In the genomic region with DNA sequence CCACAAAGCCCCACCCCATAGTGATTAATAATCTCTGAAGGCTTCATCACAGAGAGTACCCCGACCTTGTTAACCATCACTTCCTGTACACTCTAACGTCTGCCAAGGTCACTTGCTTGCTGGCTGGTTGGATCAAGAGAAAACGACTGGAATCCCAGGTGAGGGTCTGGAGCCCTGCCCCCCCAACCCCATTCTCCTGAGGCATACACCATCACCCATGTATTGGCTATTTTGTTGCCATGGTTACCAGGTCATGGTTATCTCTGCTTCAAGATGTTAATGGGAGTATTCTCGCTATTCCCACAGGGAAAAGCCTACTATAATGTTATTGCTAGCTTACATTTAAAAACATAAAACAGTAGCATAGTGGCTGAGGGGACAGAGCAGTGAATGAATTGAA, we compare ENCODE assay signal across 20 mouse cellular contexts. TPM values are rescaled to one million over a fixed set of nuclear protein-coding genes. Genes with fewer than 3 reads are reported as not detected.
A peak's percentile ranks its signal among the peaks of the same experiment; 100 is the strongest.
DNase-seq lines count a peak whose midpoint lies in the region; ATAC-seq and TF ChIP-seq lines count a peak whose summit lies in the region.
"Had no signal": no experiment of that assay in that cellular context is flagged by ENCODE, and none has a peak within 500 bp of the region (broad histone marks: within the 10 kb centered on the region; RNA-seq: fewer than 3 reads in every experiment).

No protein-coding gene starts in this region.

- ATAC-seq in forebrain, embryonic 12.5 days (ENCODE audit: low FRiP score): 0 out of 2 replicates have a peak, but pooled peaks have one; percentile 27
- ATAC-seq in forebrain, embryonic 16.5 days: no peak
- 0 out of 2 replicates have a peak, but pooled peaks have one; percentile 3 for ATAC-seq in intestine, embryonic 14.5 days (replicated peaks; ENCODE audit: low FRiP score, low TSS enrichment, low read depth)
- no peak for ATAC-seq in intestine, embryonic 16.5 days
- ATAC-seq: CD4-positive, CD25-positive, alpha-beta regulatory T cell, adult 4 months; forebrain, embryonic 13.5 days had no signal

- no peak for TF ChIP-seq CTCF in testis, adult 2 months (IDR thresholded peaks at IDR 0.05; ENCODE audit: control insufficient read depth, insufficient read depth, insufficient replicate concordance, low read depth, low read length)

- no peak overlapping the region for H3K27ac ChIP-seq in forebrain, embryonic 12.5 days
- no peak overlapping the region for H3K27ac ChIP-seq in forebrain, embryonic 16.5 days (ENCODE audit: low read length)
- no peak overlapping the region for H3K27ac ChIP-seq in intestine, embryonic 14.5 days (ENCODE audit: low read depth)
- no peak overlapping the region for H3K27ac ChIP-seq in intestine, embryonic 16.5 days (ENCODE audit: low read length)
- no peak overlapping the region for H3K27ac ChIP-seq in testis, adult 2 months (ENCODE audit: control insufficient read depth, insufficient read depth, low read depth, low read length)
- H3K27ac ChIP-seq: embryonic facial prominence, embryonic 13.5 days; forebrain, embryonic 13.5 days; heart, embryonic 13.5 days had no signal

- H3K36me3 ChIP-seq in forebrain, embryonic 12.5 days (replicated peaks): no peaks in the 10 kb centered on the region
- H3K36me3 ChIP-seq in forebrain, embryonic 16.5 days (ENCODE audit: control insufficient read depth, insufficient read depth): no peaks in the 10 kb centered on the region
- H3K36me3 ChIP-seq in intestine, embryonic 14.5 days (ENCODE audit: control insufficient read depth, insufficient read depth, low read length): no peaks in the 10 kb centered on the region
- H3K36me3 ChIP-seq in intestine, embryonic 16.5 days (ENCODE audit: control insufficient read depth, insufficient read depth, low read length): no peaks in the 10 kb centered on the region
- H3K36me3 ChIP-seq in testis, adult 2 months (ENCODE audit: control insufficient read depth, insufficient read depth, low read length): peaks cover 1% of the 10 kb centered on the region; the same call in 1 of the 2 replicates
- H3K36me3 ChIP-seq: embryonic facial prominence, embryonic 13.5 days; G1E; heart, embryonic 13.5 days had no signal

- no peak overlapping the region for H3K4me3 ChIP-seq in forebrain, embryonic 12.5 days (replicated peaks)
- H3K4me3 ChIP-seq in forebrain, embryonic 16.5 days (replicated peaks; ENCODE audit: low read length): no peak overlapping the region
- no peak overlapping the region for H3K4me3 ChIP-seq in intestine, embryonic 14.5 days (ENCODE audit: low read depth, low read length)
- no peak overlapping the region for H3K4me3 ChIP-seq in intestine, embryonic 16.5 days (ENCODE audit: low read length)
- peak overlapping the region; percentile 66 for H3K4me3 ChIP-seq in testis, adult 2 months (ENCODE audit: control insufficient read depth, low read depth, low read length)
- H3K4me3 ChIP-seq: embryonic facial prominence, embryonic 13.5 days; forebrain, embryonic 13.5 days; heart, embryonic 13.5 days had no signal

- H3K4me2 ChIP-seq in forebrain, embryonic 12.5 days: no peak overlapping the region
- no peak overlapping the region for H3K4me2 ChIP-seq in forebrain, embryonic 16.5 days (ENCODE audit: low read length)
- H3K4me2 ChIP-seq in intestine, embryonic 14.5 days (ENCODE audit: low read length): no peak overlapping the region
- no peak overlapping the region for H3K4me2 ChIP-seq in intestine, embryonic 16.5 days (ENCODE audit: low read depth, low read length)
- H3K4me2 ChIP-seq: embryonic facial prominence, embryonic 13.5 days; forebrain, embryonic 13.5 days; heart, embryonic 13.5 days had no signal

- peak; percentile 24 for DNase-seq in intestine, embryonic 14.5 days (ENCODE audit: low spot score)
- DNase-seq in testis, postnatal 10 days (ENCODE audit: low spot score): no peak
- DNase-seq in left cerebral cortex, postnatal 25 days (ENCODE audit: low spot score in 2 of 2): no peak
- DNase-seq in spleen, postnatal 14 days (ENCODE audit: low spot score in 2 of 2): no peak
- DNase-seq: adrenal gland, postnatal 10 days; B cell, adult 2 months; cerebellum, adult 18-20 months; cerebellum, adult 9-11 months; cerebellum, postnatal 36 days; gastrocnemius, postnatal 36 days; heart, postnatal 36 days had no signal

- H3K4me1 ChIP-seq in forebrain, embryonic 12.5 days: no peaks in the 10 kb centered on the region
- H3K4me1 ChIP-seq in forebrain, embryonic 16.5 days (replicated peaks; ENCODE audit: control insufficient read depth, insufficient read depth, low read length): no peaks in the 10 kb centered on the region
- H3K4me1 ChIP-seq in intestine, embryonic 14.5 days (replicated peaks; ENCODE audit: control insufficient read depth, insufficient read depth, low read length): no peaks in the 10 kb centered on the region
- no peaks in the 10 kb centered on the region for H3K4me1 ChIP-seq in intestine, embryonic 16.5 days (ENCODE audit: control insufficient read depth, insufficient read depth, low read length)
- peaks cover 13% of the 10 kb centered on the region for H3K4me1 ChIP-seq in testis, adult 2 months (ENCODE audit: control insufficient read depth, insufficient read depth, low read length)
- H3K4me1 ChIP-seq: embryonic facial prominence, embryonic 13.5 days; forebrain, embryonic 13.5 days; heart, embryonic 13.5 days had no signal

- WGBS in forebrain, embryonic 12.5 days: 79% methylated on average over 4 of the region's 4 CpGs
- 76% methylated on average over 4 of the region's 4 CpGs for WGBS in forebrain, embryonic 16.5 days
- WGBS in intestine, embryonic 14.5 days: 49% methylated on average over 4 of the region's 4 CpGs
- WGBS in intestine, embryonic 16.5 days: 48% methylated on average over 4 of the region's 4 CpGs

- no peaks in the 10 kb centered on the region for H3K9me3 ChIP-seq in forebrain, embryonic 12.5 days
- H3K9me3 ChIP-seq in forebrain, embryonic 16.5 days (ENCODE audit: control insufficient read depth, low read length): no peaks in the 10 kb centered on the region
- H3K9me3 ChIP-seq in intestine, embryonic 14.5 days (ENCODE audit: control insufficient read depth, low read length): no peaks in the 10 kb centered on the region
- H3K9me3 ChIP-seq in intestine, embryonic 16.5 days (ENCODE audit: control insufficient read depth, low read length): no peaks in the 10 kb centered on the region
- H3K9me3 ChIP-seq: embryonic facial prominence, embryonic 13.5 days; forebrain, embryonic 13.5 days; heart, embryonic 13.5 days had no signal

- peaks cover 11% of the 10 kb centered on the region for H3K27me3 ChIP-seq in forebrain, embryonic 12.5 days
- H3K27me3 ChIP-seq in forebrain, embryonic 16.5 days (replicated peaks; ENCODE audit: control insufficient read depth, insufficient read depth, low read length): no peaks in the 10 kb centered on the region
- H3K27me3 ChIP-seq in intestine, embryonic 14.5 days (replicated peaks; ENCODE audit: control insufficient read depth, insufficient read depth, low read length): no peaks in the 10 kb centered on the region
- H3K27me3 ChIP-seq in intestine, embryonic 16.5 days (replicated peaks; ENCODE audit: control insufficient read depth, insufficient read depth, low read length): no peaks in the 10 kb centered on the region
- H3K27me3 ChIP-seq in testis, adult 2 months (ENCODE audit: control insufficient read depth, insufficient read depth, low read length): no peaks in the 10 kb centered on the region
- H3K27me3 ChIP-seq: embryonic facial prominence, embryonic 13.5 days; forebrain, embryonic 13.5 days had no signal

- no peak for TF ChIP-seq POLR2A in testis, adult 2 months (IDR thresholded peaks at IDR 0.05; ENCODE audit: control insufficient read depth, low read depth, low read length)

- H3K9ac ChIP-seq in forebrain, embryonic 12.5 days: no peak overlapping the region
- no peak overlapping the region for H3K9ac ChIP-seq in forebrain, embryonic 16.5 days (replicated peaks; ENCODE audit: low read depth, low read length)
- no peak overlapping the region for H3K9ac ChIP-seq in intestine, embryonic 14.5 days (ENCODE audit: low read length)
- no peak overlapping the region for H3K9ac ChIP-seq in intestine, embryonic 16.5 days (ENCODE audit: low read depth, low read length)
- H3K9ac ChIP-seq: embryonic facial prominence, embryonic 13.5 days; forebrain, embryonic 13.5 days; heart, embryonic 13.5 days had no signal

- intact Hi-C loops in left cerebral cortex, postnatal 25 days (cut with DNase I): no loop called here

RNA-seq across cellular contexts. Expression of a gene that starts 48.8 kb away (rescaled TPM):
- 0.33 and 0.45 TPM in 2 replicates for polyA plus RNA-seq in forebrain, embryonic 12.5 days (2016; fragmentation: Nextera tagmentation; extraction: Ambion mirVana)
- 0.58 and 0.60 TPM in 2 replicates for polyA plus RNA-seq in forebrain, embryonic 16.5 days (2015; fragmentation: Nextera tagmentation; extraction: Ambion mirVana)
- 0.20 and 0.78 TPM in 2 replicates for polyA plus RNA-seq in intestine, embryonic 14.5 days (2014; fragmentation: Nextera tagmentation; extraction: Ambion mirVana)
- 0.20 and 0.60 TPM in 2 replicates for polyA plus RNA-seq in intestine, embryonic 16.5 days (2015; fragmentation: Nextera tagmentation; extraction: Ambion mirVana)
- 50.6 and 53.1 TPM in 2 replicates for polyA plus RNA-seq in testis, adult 2 months (2012; rRNA removed)
- total RNA-seq in left cerebral cortex, postnatal 25 days (2021): 1 to 10 TPM; 3.8 to 4.5 TPM
- polyA plus RNA-seq: G1E had no signal

RNA-seq across cellular contexts. Expression of a gene that starts 54.2 kb away (rescaled TPM):
- 13.4 and 15.4 TPM in 2 replicates for polyA plus RNA-seq in forebrain, embryonic 12.5 days (2016; fragmentation: Nextera tagmentation; extraction: Ambion mirVana)
- polyA plus RNA-seq in forebrain, embryonic 16.5 days (2015; fragmentation: Nextera tagmentation; extraction: Ambion mirVana): 17.8 and 24.6 TPM in 2 replicates
- polyA plus RNA-seq in intestine, embryonic 14.5 days (2014; fragmentation: Nextera tagmentation; extraction: Ambion mirVana): 9.7 and 11.0 TPM in 2 replicates
- polyA plus RNA-seq in intestine, embryonic 16.5 days (2015; fragmentation: Nextera tagmentation; extraction: Ambion mirVana): 9.0 and 9.3 TPM in 2 replicates
- polyA plus RNA-seq in testis, adult 2 months (2012; rRNA removed): 2.8 and 3.3 TPM in 2 replicates
- 1 to 10 TPM; 7.3 to 9.2 TPM for total RNA-seq in left cerebral cortex, postnatal 25 days (2021)
- total RNA-seq: G1E had no signal
- polyA plus RNA-seq: G1E had no signal

Comparison
In these comparisons a context has a peak if more than half of its experiments do, and no peak if none do; other contexts are left out.
1. ATAC-seq: peak in forebrain, embryonic 12.5 days (single experiment) and intestine, embryonic 14.5 days (single experiment); none in forebrain, embryonic 16.5 days (single experiment) and intestine, embryonic 16.5 days (single experiment).
2. RNA of a gene that starts 48.8 kb away (polyA plus RNA-seq): 50.6 to 53.1 TPM in testis, adult 2 months; 0.20 to 0.78 TPM in intestine, embryonic 14.5 days, 0.20 to 0.60 TPM in intestine, embryonic 16.5 days, 0.58 to 0.60 TPM in forebrain, embryonic 16.5 days and 0.33 to 0.45 TPM in forebrain, embryonic 12.5 days; every median in the first group is over 10 times any median in the second.